Mouse (Mus musculus) small intestine, adult 2 months (tissue): ENCODE results near the gene Atxn7l3b.

Source experiments
- CTCF ChIP-seq: fragments of 200-500 bp; IDR thresholded peaks from 2 replicates; pipeline ENCODE4 v1.5.1; 2012; ENCODE audit warnings: low read depth, mild to moderate bottlenecking, control low read depth, inconsistent platforms, low read length, moderate library complexity, mixed read lengths; ENCODE audit not compliant: insufficient replicate concordance, insufficient read length; ENCODE audit errors: extremely low read depth
- POLR2A ChIP-seq: fragments of 200-500 bp; IDR thresholded peaks from 2 replicates; pipeline ENCODE4 v1.6.1; 2012; ENCODE audit warnings: low read depth, mild to moderate bottlenecking, control low read depth, inconsistent platforms, low read length, moderate library complexity

DNA sequence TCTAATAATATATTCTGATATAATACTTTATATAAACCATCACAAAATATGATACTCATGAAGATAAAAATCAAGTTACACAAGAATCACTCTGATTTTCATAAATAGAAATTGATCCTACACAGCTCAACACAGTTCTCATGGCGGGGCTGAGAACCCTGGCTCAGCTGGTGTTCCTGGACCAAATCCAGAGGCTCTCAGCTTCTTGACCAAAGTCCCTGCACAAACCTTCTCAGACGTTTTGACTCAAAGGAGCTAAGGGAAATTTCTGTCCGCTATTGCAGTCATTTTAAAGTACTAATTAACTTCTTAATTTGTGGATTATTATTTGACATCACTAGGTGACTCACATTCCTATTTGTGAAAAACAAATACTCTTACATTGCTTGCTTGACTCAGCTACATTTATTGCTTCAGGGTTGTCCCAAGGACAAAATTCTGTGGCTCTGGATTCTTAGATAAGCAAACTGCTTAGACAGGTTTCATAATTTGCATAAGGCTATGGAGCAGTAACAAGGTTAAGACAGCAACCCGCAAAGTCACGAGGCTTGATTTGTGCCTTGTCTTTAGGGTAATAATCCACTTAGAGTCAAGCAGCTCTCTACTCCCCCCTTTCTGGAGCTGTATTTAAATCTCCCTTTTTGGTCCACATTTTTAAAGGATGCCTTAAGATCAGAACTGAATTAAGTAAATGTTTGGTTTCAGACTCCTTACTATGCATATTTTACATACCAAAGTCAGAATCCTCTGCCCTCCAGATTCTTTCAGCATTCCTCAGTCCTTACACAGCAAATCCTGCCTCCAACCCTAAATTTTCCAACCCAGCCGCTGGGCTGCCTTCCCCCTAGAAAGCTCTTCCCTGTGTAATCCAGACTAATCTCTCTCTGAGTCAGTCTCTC is 45.8 kb downstream of the Atxn7l3b start:
- TF ChIP-seq POLR2A: no peak
- no peak for TF ChIP-seq CTCF
